Mouse (Mus musculus): ENCODE data around the gene Pfn5.
"Not testable (repeated sequence)": the region's sequence is repeated elsewhere in the genome, so short reads cannot be mapped to it uniquely, and the experiment has no call there.

Pfn5 gene

GRCm38 (mm10) chrX:95557887-95558286 is at the start of gene Pfn5, which contains the start of gene Asb12:
Gene Pfn5 (plus strand): TSS chrX:95558104.
Gene Asb12 (minus strand): TSS chrX:95557987.
- no peak for DNase-seq

GRCm38 (mm10) chrX:95523883-95524282 is 34.0 kb upstream of the Pfn5 start:
- no peak for DNase-seq

- DNase-seq = no peak
These were observed 32.7 kb upstream of the Pfn5 start for GRCm38 (mm10) chrX:95525166-95525565.

DNA sequence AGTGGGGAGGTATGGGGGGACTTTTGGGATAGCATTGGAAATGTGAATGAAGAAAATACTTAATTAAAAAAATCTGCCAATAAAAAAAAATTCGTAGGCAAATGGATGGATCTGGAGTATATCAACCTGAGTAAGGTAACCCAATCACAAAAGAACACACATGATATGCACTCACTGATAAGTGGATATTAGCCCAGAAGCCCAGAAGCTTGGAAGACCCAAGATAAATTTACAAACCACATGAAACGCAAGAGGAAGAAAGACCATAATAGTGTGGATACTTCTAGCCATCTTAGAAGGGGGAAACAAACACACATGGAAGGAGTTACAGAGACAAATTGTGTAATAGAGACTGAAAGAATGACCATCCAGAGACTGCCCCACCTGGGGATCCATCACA is 22.4 kb upstream of the Pfn5 start:
- not testable (repeated sequence) for DNase-seq

DNA sequence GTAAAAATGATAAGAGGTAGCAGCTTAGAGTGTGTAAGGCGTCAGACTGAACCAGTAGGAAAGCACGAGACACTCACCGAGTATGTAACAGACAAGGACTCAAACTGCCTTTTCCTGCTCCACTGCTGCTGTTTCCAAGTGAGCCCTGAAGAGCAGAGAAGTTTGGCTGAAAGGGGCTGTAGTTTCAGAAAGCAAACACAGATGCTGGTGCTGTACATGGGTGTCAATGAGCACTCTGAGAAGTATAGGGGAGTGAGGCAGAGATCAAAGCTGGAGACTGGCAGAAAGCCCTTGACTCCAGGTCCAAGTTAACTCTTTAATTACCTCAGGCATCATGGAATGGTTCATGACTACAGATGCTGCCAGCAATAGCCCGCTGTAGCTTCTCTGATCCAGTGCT is 3.6 kb upstream of the Pfn5 start:
- no peak for DNase-seq

GRCm38 (mm10) chrX:95600609-95601008 is 42.7 kb downstream of the Pfn5 start:
- no peak for DNase-seq

All from cerebellum, adult 11 months (tissue).